Mouse (Mus musculus) lung, postnatal 0 days (tissue): ENCODE measurements around the gene Lef1.

ENCODE experiments used
- CTCF ChIP-seq: IDR thresholded peaks from 2 replicates; pipeline ENCODE4 v1.5.1; 2016; ENCODE audit warnings: antibody characterized with exemption, mild to moderate bottlenecking
- EP300 ChIP-seq: IDR thresholded peaks from 2 replicates; pipeline ENCODE4 v1.6.1; 2016; ENCODE audit warnings: antibody characterized with exemption, mild to moderate bottlenecking, control low read depth

- TF ChIP-seq CTCF (no peak), EP300 (no peak)
These were observed 92.0 kb downstream of the Lef1 start for GRCm38 (mm10) chr3:131202311-131202710.
